Mouse (Mus musculus) heart, adult 2 months (tissue): Measurements from ENCODE around the gene Tns3.

Source experiments
- CTCF ChIP-seq: fragments of 200-600 bp; IDR thresholded peaks from 2 replicates; pipeline ENCODE4 v1.8.1; 2022; ENCODE audit warnings: antibody characterized with exemption, mild to moderate bottlenecking, moderate library complexity
- EP300 ChIP-seq: fragments of 200-500 bp; IDR thresholded peaks from 2 replicates; pipeline ENCODE4 v1.6.1; 2011; ENCODE audit warnings: low read depth, low read length, control low read depth; ENCODE audit not compliant: insufficient read depth
- POLR2A ChIP-seq: fragments of 200-500 bp; IDR thresholded peaks from 2 replicates; pipeline ENCODE4 v1.6.1; 2011; ENCODE audit warnings: mild to moderate bottlenecking, low read depth, low read length, control low read depth; ENCODE audit not compliant: insufficient read depth

DNA sequence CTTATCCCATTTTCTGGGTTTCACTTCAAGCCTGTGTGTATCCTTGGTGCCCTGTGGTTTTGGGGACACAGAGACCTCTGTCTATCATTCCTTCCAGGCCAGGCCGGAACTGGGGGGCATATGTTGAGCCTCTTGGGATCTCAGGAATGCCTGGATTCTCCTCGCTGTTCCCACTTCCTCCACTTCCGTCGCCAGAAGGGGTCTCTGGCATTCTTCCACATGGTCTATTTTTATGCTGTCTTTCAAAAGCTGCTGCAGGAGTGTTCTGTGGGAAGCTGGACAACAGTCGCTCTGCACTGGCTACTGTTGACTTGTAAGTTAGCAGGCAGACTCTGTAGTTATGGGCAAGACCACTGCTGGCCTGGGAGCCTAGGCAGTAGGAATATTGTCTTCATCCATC lies 206.4 kb downstream of the Tns3 start:
- TF ChIP-seq CTCF = no peak
- no peak for TF ChIP-seq POLR2A
- TF ChIP-seq EP300 = no peak
